Comparison of ENCODE assay signal across 12 mouse cellular contexts in genomic region chr7:100951903-100952302, GRCm38 (mm10). TPM values are rescaled to one million over a fixed set of nuclear protein-coding genes. Genes with fewer than 3 reads are reported as not detected.
DNase-seq lines count a peak whose midpoint lies in the region; ATAC-seq and TF ChIP-seq lines count a peak whose summit lies in the region.
"Had no signal": no experiment of that assay in that cellular context is flagged by ENCODE, and none has a peak within 500 bp of the region (broad histone marks: within the 10 kb centered on the region; RNA-seq: fewer than 3 reads in every experiment).

No protein-coding gene starts in this region.

- no peak overlapping the region for H3K4me2 ChIP-seq in lung, embryonic 15.5 days
- H3K4me2 ChIP-seq in liver, embryonic 16.5 days (ENCODE audit: low read depth, low read length): no peak overlapping the region
- H3K4me2 ChIP-seq in stomach, embryonic 16.5 days (ENCODE audit: low read depth, low read length): no peak overlapping the region
- H3K4me2 ChIP-seq: neural tube, embryonic 13.5 days had no signal

- H3K9me3 ChIP-seq in lung, embryonic 15.5 days: no peaks in the 10 kb centered on the region
- H3K9me3 ChIP-seq in liver, embryonic 16.5 days (replicated peaks; ENCODE audit: control insufficient read depth, low read length): no peaks in the 10 kb centered on the region
- no peaks in the 10 kb centered on the region for H3K9me3 ChIP-seq in stomach, embryonic 16.5 days (replicated peaks; ENCODE audit: control insufficient read depth, low read length)
- H3K9me3 ChIP-seq: neural tube, embryonic 13.5 days had no signal

- no peak for TF ChIP-seq POLR2A in lung, adult 2 months (IDR thresholded peaks at IDR 0.05; ENCODE audit: borderline replicate concordance, extremely low read depth, low read depth, low read length)

- WGBS in lung, embryonic 15.5 days: 31% methylated on average over 2 of the region's 2 CpGs
- 32% methylated on average over 2 of the region's 2 CpGs for WGBS in lung, adult 2 months
- WGBS in liver, embryonic 16.5 days (ENCODE audit: insufficient replicate concordance): 28% methylated on average over 2 of the region's 2 CpGs
- 44% methylated on average over 2 of the region's 2 CpGs for WGBS in stomach, embryonic 16.5 days

- peak; percentile 73 for ATAC-seq in lung, embryonic 15.5 days (ENCODE audit: borderline replicate concordance, extremely low read depth, low FRiP score, low TSS enrichment)
- no peak for ATAC-seq in liver, embryonic 16.5 days (ENCODE audit: low read depth)
- ATAC-seq in stomach, embryonic 16.5 days (ENCODE audit: insufficient read depth, low FRiP score): peak; percentile 51; the same call in 1 of the 2 replicates
- ATAC-seq: inflammation-experienced regulatory T-cells, adult 6 months had no signal

- no peaks in the 10 kb centered on the region for H3K27me3 ChIP-seq in lung, embryonic 15.5 days
- no peaks in the 10 kb centered on the region for H3K27me3 ChIP-seq in liver, embryonic 16.5 days (ENCODE audit: control insufficient read depth, insufficient read depth, low read depth, low read length)
- no peaks in the 10 kb centered on the region for H3K27me3 ChIP-seq in stomach, embryonic 16.5 days (ENCODE audit: control insufficient read depth, insufficient read depth, low read length)
- H3K27me3 ChIP-seq: neural tube, embryonic 13.5 days had no signal

- H3K9ac ChIP-seq in lung, embryonic 15.5 days: no peak overlapping the region
- H3K9ac ChIP-seq in liver, embryonic 16.5 days (ENCODE audit: low read depth, low read length): no peak overlapping the region
- no peak overlapping the region for H3K9ac ChIP-seq in stomach, embryonic 16.5 days (ENCODE audit: low read length)
- H3K9ac ChIP-seq: neural tube, embryonic 13.5 days had no signal

- no peaks in the 10 kb centered on the region for H3K36me3 ChIP-seq in lung, embryonic 15.5 days
- no peaks in the 10 kb centered on the region for H3K36me3 ChIP-seq in liver, embryonic 16.5 days (ENCODE audit: control insufficient read depth, insufficient read depth)
- no peaks in the 10 kb centered on the region for H3K36me3 ChIP-seq in stomach, embryonic 16.5 days (ENCODE audit: control insufficient read depth, insufficient read depth, low read length)
- H3K36me3 ChIP-seq: neural tube, embryonic 13.5 days had no signal

- no peak overlapping the region for H3K4me3 ChIP-seq in lung, embryonic 15.5 days
- H3K4me3 ChIP-seq in lung, adult 2 months (replicated peaks; ENCODE audit: extremely low read depth, low read depth, low read length): no peak overlapping the region
- H3K4me3 ChIP-seq in liver, embryonic 16.5 days (ENCODE audit: low read depth, low read length): no peak overlapping the region
- no peak overlapping the region for H3K4me3 ChIP-seq in stomach, embryonic 16.5 days (replicated peaks; ENCODE audit: low read length)
- H3K4me3 ChIP-seq: neural tube, embryonic 13.5 days had no signal

- peak; percentile 38 to 51 for DNase-seq in heart, postnatal 10 days
- DNase-seq in heart, postnatal 36 days: no peak
- DNase-seq in lung, adult 2 months: no peak
- no peak for DNase-seq in urinary bladder, postnatal 4 days (ENCODE audit: low spot score in 2 of 2)
- DNase-seq: right cerebral cortex, postnatal 25 days; thymus, adult 2 months had no signal

- peaks cover 33% of the 10 kb centered on the region for H3K4me1 ChIP-seq in lung, embryonic 15.5 days
- H3K4me1 ChIP-seq in lung, adult 2 months (ENCODE audit: control insufficient read depth, insufficient read depth, low read length): peaks cover 5% of the 10 kb centered on the region; the same call in 1 of the 2 replicates
- H3K4me1 ChIP-seq in liver, embryonic 16.5 days (ENCODE audit: control insufficient read depth, low read depth, low read length): peaks cover 20% of the 10 kb centered on the region
- H3K4me1 ChIP-seq in stomach, embryonic 16.5 days (ENCODE audit: control insufficient read depth, insufficient read depth, low read length): peaks cover 8% of the 10 kb centered on the region; the same call in 1 of the 2 replicates
- H3K4me1 ChIP-seq: neural tube, embryonic 13.5 days had no signal

- H3K27ac ChIP-seq in lung, embryonic 15.5 days: peak overlapping the region; percentile 39
- 0 out of 2 replicates have a peak overlapping the region, but pooled peaks have one; percentile 7 for H3K27ac ChIP-seq in liver, embryonic 16.5 days (ENCODE audit: low read length)
- H3K27ac ChIP-seq in stomach, embryonic 16.5 days (ENCODE audit: low read length): peak overlapping the region; percentile 39
- H3K27ac ChIP-seq: neural tube, embryonic 13.5 days had no signal

- intact Hi-C loops in heart, postnatal 10 days (cut with DNase I): no loop called here
- intact Hi-C loops in heart, postnatal 36 days (cut with DNase I): no loop called here

- TF ChIP-seq CTCF in lung, adult 2 months (IDR thresholded peaks at IDR 0.05; ENCODE audit: insufficient read depth, low read length): no peak

RNA-seq across cellular contexts. Expression of gene Arhgef17, which starts 20.0 kb away (rescaled TPM):
- 10 to 100 TPM; 32.9 to 41.2 TPM for total RNA-seq in heart, postnatal 10 days (2021)
- total RNA-seq in heart, postnatal 36 days (2021): 10 to 100 TPM; 24.3 to 29.9 TPM
- 10.8 TPM in 2 replicates for polyA plus RNA-seq in lung, embryonic 15.5 days (2015; fragmentation: Nextera tagmentation; extraction: Ambion mirVana)
- 56.6 and 59.0 TPM in 2 replicates for polyA plus RNA-seq in lung, adult 2 months (2012; rRNA removed)
- 0.57 and 0.87 TPM in 2 replicates for polyA plus RNA-seq in liver, embryonic 16.5 days (2015; fragmentation: Nextera tagmentation; extraction: Ambion mirVana)
- 7.3 and 7.4 TPM in 2 replicates for polyA plus RNA-seq in stomach, embryonic 16.5 days (2015; fragmentation: Nextera tagmentation; extraction: Ambion mirVana)
- total RNA-seq: megakaryocyte-erythroid progenitor cell, adult 5-6 weeks had no signal
- polyA plus RNA-seq: inflammation-experienced regulatory T-cells, adult 6 months had no signal

RNA-seq across cellular contexts. Expression of gene P2ry6, which starts 22.5 kb away (rescaled TPM):
- total RNA-seq in heart, postnatal 10 days (2021): 1 to 10 TPM; 3.7 to 3.9 TPM
- total RNA-seq in heart, postnatal 36 days (2021): 1 to 10 TPM; 4.3 to 4.7 TPM
- 9.6 and 9.9 TPM in 2 replicates for polyA plus RNA-seq in lung, embryonic 15.5 days (2015; fragmentation: Nextera tagmentation; extraction: Ambion mirVana)
- 59.1 and 61.6 TPM in 2 replicates for polyA plus RNA-seq in lung, adult 2 months (2012; rRNA removed)
- 4.9 and 6.3 TPM in 2 replicates for polyA plus RNA-seq in liver, embryonic 16.5 days (2015; fragmentation: Nextera tagmentation; extraction: Ambion mirVana)
- 7.9 and 8.6 TPM in 2 replicates for polyA plus RNA-seq in stomach, embryonic 16.5 days (2015; fragmentation: Nextera tagmentation; extraction: Ambion mirVana)
- total RNA-seq: megakaryocyte-erythroid progenitor cell, adult 5-6 weeks had no signal

Comparison
In these comparisons a context has a peak if more than half of its experiments do, and no peak if none do; other contexts are left out.
1. DNase-seq: peak in heart, postnatal 10 days (2 of 2); none in heart, postnatal 36 days (0 of 2), lung, adult 2 months (single experiment) and urinary bladder, postnatal 4 days (0 of 2).
2. Peak in every context shown above with its lines, with median percentiles within 50 percentile points of each other: H3K27ac ChIP-seq.